Comparison of ENCODE assay signal across 9 mouse cellular contexts in the genomic region with DNA sequence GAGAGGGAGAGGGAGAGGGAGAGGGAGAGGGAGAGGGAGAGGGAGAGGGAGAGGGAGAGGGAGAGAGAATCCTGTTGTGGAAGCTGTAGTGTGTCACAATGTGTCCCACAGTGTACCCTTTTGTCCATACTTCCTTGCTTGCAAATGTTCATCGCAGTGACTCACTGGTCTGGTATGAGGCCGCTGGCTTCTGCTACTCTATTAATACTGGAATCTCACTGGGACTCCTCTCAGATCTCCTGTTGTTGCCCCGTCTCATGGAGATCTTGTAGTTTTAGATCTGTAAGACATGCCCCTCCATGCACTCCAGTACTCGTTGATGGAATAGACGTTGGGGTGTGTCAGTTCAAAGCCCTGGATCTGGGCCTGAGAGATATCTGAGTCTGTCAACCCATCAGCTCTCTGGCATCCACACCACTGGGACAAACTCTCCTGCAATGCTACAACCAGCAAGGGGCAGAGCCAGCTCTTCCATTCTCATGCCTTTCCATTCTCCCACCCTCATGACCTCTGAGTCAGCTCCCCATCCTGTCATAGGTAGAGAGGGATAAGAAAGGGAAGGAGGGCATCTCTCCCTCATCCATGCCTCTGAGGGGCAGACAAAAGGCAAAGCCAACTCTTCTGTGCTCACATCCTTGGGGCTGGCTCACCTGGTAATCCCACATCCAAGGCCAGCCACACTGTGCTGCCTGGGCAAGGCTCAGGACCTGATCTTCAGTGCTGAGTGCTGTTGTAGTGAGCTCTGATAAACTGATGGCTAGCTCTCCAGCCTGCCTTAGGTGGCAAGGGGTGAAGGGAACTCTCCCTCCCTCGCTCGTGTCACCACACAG.
DNase-seq lines count a peak whose midpoint lies in the region; ATAC-seq and TF ChIP-seq lines count a peak whose summit lies in the region.
"Had no signal": no experiment of that assay in that cellular context is flagged by ENCODE, and none has a peak within 500 bp of the region (broad histone marks: within the 10 kb centered on the region; RNA-seq: fewer than 3 reads in every experiment).

No protein-coding gene starts in this region.

- H3K27me3 ChIP-seq in Patski = no peaks in the 10 kb centered on the region
- H3K27me3 ChIP-seq: hindbrain, embryonic 15.5 days had no signal

- TF ChIP-seq CTCF in Patski (IDR thresholded peaks at IDR 0.05) = no peak

- CTCF ChIA-PET in Patski (lab: Charles Lee) = interaction anchor here (0.8 to 1.6 kb wide), 2 partner anchors 32 to 48 kb away, joined by 3 read pairs; no protein-coding TSS in a partner anchor

- in situ Hi-C loops in Patski (cut with MboI; ENCODE audit: low pct_unique_long_range_greater_than_20kb) = no loop called here

- ATAC-seq in Patski = peak; percentile 68
- no peak for ATAC-seq in activated CD4-positive, CD25-positive, alpha-beta regulatory T cell, adult 4 months

- POLR2A ChIA-PET in Patski (lab: Charles Lee) = no interaction called here

- DNase-seq in kidney, postnatal 36 days = peak; percentile 21 to 31
- DNase-seq in kidney, adult 11 months = no peak
- peak; percentile 37 for DNase-seq in Patski (ENCODE audit: low read depth, low spot score)
- peak; percentile 48 to 57 for DNase-seq in heart, adult 18-20 months
- peak; percentile 18 to 27 for DNase-seq in heart, postnatal 36 days
- no peak for DNase-seq in gastrocnemius, adult 18-20 months (ENCODE audit: low spot score)
- DNase-seq: lung, postnatal 10 days had no signal

- intact Hi-C loops in heart, postnatal 36 days (cut with DNase I) = no loop called here

Comparison
In these comparisons a context has a peak if more than half of its experiments do, and no peak if none do; other contexts are left out.
1. DNase-seq: peak in kidney, postnatal 36 days (2 of 2), Patski (single experiment), heart, adult 18-20 months (2 of 2) and heart, postnatal 36 days (2 of 2); none in kidney, adult 11 months (single experiment) and gastrocnemius, adult 18-20 months (single experiment).